Mouse (Mus musculus) layer of hippocampus, postnatal 36 days (tissue): ENCODE results near the gene Stn1. TPM values are rescaled to one million over a fixed set of nuclear protein-coding genes. Genes with fewer than 3 reads are reported as not detected.
A peak's percentile ranks its signal among the peaks of the same experiment; 100 is the strongest.

Experiments
- DNase-seq, 2 experiments: peaks; one replicate each; pipeline ENCODE4 v3.0.0; 2022
- total RNA-seq, 2 experiments: library from RNA; stranded (reverse); gene quantifications; 2 replicates each; pipeline ENCODE4 v1.2.3; 2021

Gene Stn1
- total RNA-seq, 2 experiments from 2014 or later, result 18.7 to 23.0 TPM

- no peak for DNase-seq
These were observed 28.5 kb downstream of the Stn1 start for GRCm38 (mm10) chr19:47508771-47509281.

DNA sequence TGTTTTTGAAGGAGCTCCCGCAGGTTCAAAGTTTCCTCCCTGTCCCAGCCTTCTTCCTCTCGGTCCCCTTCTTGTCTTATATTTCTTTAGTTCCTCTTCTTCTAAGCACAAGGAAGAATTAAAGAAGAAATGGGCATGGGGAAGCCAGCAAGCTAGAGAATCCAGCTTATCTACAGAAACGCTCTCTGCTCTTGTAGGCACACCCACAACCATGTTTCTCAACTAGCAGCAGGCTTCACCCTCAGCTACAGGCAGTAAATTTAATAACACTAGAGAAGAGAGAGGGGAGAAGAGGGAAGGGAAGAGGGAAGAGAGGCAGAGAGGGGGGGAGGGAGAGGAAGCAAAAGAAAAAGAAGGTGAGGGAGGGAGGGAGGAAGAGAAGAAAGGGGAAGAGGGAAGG, 29.1 kb downstream of the Stn1 start:
- DNase-seq, result no peak

- DNase-seq, result peak; percentile 62 to 75
These were observed 29.9 kb downstream of the Stn1 start for GRCm38 (mm10) chr19:47507128-47508121.

GRCm38 (mm10) chr19:47503625-47504024, 33.7 kb downstream of the Stn1 start:
- no peak for DNase-seq

- DNase-seq, result no peak
These were observed 34.7 kb downstream of the Stn1 start for GRCm38 (mm10) chr19:47502563-47502962.

DNA sequence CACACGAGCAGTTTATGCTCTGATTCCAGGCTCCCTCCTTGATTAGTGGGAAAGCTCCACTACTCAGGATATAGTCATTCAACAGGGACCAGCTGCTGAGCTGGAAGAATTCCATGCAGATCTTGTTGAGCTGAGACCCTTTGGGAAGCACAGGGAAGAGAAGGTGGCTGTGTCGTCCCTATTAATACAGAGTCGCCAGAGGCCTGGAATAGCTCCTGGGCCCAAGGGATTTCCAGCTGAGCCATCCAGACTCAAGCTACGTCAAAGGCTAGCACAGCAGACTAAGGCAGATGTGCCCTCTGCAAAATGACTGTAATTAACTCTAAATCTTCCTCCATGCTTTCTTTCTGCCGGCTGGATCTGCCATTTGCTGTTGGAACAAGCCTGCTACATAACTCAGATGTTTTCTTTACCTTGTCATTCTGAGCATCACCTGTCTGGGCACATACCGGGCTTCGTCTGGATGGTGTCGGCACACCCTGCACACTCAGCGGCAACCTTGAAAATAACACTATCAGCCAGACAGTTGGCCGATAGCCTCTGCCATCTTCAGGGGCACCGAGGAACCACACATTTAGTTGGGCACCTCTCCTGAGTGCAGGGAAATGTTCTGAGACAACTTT, 36.8 kb downstream of the Stn1 start:
- DNase-seq, result no peak

DNA sequence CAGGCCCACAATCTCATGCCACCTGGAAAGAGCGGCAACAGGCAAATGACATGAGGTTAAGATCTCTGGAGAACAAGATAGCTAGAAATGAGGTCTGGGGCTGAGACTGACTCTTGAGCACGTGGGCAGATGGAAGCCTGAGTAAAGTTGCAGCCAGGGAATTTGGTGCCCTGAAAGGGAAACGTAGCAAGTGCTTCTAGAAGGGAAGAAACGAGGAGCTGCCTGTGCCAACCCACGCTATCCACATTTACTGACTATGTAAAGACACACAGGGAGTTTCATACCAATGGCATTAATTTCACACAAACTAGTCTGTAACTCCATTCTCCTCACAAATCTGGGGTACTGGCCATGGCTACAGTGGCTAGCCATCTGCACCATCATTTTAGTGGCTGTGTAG, 37.5 kb downstream of the Stn1 start:
- DNase-seq, result no peak

GRCm38 (mm10) chr19:47498942-47499341, 38.4 kb downstream of the Stn1 start:
- no peak for DNase-seq

DNA sequence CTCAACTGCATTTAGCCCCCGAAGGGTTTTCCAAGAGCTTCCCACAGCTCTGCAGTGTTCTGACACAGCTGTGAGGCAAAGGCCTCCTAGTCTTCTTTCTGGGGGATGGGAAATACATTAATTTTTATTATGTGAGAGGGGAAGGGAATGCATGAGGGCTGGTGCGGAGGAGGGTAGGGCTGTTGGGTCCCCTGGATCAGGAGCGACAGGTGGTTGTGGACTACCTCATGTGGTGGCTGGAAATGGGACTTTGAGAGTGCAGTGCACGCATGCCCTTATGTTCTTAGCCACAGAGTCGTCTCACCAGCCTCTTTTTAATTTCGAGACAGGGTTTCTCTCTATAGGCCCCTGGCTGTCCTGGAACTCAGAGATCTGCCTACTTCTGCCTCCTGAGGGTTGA, 39.6 kb downstream of the Stn1 start:
- DNase-seq, result no peak

DNA sequence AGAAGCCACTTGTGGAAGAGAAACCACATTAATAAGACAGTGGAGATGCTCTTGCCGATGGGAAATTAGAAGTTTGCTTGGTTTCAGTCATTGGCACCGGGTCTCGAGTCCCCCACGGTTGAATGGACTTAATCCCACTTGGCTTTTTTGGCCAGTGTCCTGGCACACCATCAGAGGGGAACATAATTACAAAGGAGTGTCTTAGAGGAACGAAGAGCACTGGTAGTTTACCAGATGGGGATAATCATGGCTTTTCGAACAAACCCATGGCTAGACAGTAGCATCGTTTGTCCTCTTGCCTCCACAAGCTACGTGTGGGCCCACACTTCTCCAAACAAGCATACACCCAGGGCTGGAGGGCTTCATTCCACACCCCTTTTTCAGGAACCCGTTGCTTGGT, 40.0 kb downstream of the Stn1 start:
- DNase-seq, result no peak

GRCm38 (mm10) chr19:47493017-47493997, 44.0 kb downstream of the Stn1 start:
- no peak for DNase-seq

- no peak for DNase-seq
These were observed 44.9 kb downstream of the Stn1 start for GRCm38 (mm10) chr19:47492422-47492821.

DNA sequence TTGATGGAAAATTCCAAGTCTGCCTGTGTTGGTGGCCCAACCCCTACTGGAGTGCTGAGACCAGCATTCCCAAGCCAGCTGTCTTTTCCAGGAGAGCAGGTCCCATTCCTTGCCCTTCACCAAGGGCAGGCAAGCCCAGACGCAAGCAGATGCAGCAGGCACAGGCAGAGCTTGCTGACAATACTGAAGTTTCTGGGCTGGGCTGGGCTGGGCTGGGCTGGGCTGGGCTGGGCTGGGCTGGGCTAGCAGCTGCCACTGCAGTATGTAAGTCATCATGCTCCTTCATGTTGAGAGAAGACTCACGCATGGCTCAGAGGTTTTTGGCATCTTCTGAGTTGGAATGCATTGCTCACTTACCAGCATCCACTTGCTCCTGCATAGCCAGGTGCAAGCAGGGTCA, 45.5 kb downstream of the Stn1 start:
- DNase-seq, result no peak

GRCm38 (mm10) chr19:47489233-47489632, 48.1 kb downstream of the Stn1 start:
- no peak for DNase-seq

DNA sequence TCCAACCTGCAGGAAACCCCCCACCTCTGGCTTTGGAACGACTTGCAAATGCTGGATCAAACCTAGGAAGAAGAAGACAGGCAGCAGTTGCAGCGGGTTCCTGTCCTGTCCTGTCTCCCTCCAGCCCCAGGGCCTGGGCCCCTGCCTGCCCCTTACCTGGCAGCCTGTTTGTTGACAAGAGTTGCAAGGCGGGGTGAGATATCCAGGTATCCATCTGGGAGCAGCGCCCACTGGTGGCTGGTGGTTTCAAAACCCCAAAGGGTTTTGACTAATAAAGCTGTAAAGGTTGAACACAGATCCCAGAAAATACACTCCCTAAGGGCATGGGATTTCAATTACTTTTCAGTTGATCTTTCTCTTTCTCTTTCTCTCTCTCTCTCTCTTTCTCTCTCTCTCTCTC, 49.1 kb downstream of the Stn1 start:
- DNase-seq, result no peak

- DNase-seq, result no peak
These were observed 49.7 kb downstream of the Stn1 start for GRCm38 (mm10) chr19:47487572-47487971.

DNA sequence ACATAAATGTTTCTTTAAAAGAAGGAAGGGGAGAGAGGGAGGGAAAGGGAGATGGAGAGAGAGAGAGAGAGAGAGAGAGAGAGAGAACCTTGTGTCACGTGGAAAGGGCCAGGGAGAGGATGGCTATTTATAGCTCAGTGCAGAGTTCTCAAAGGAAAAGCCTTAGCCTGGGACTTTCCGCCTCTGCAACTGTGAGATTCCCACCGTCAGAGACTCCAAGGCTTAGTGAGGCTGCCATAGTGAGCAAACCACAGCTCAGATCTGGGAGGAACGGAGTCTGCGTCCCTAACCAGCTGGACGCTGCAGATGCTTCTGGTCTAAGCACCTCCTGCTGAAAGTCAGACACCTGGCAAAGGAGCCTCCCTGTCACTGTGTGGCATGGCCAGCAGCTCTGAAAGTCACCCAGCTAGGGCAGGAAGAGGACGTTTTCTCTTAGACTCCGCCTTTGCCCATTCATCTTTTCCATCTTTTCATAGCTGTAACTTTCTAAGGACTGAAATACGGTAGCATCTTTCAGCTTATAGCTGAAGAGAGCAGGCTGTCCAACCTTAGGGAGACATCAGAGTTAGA, 51.2 kb downstream of the Stn1 start:
- DNase-seq, result no peak

DNA sequence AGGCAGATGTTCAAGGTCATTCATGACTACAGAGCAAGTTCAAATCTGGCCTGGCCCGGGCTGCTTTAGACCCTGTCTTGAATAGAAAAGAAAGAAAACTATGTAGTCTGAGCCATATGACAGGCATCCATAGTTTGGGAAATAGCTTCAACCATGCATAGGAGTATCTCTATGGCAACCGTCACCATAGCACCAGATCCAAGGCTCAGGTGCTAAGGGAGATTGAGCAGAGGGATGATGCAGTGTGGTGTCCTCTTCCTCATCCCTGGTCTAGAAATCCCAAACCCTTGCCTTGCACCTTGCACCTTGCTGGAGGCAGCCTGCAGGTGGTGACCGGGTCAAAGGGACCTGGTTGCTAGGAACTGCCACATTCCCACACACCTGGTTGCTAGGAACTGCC, 53.2 kb downstream of the Stn1 start:
- no peak for DNase-seq

- DNase-seq, result no peak
These were observed 54.0 kb downstream of the Stn1 start for GRCm38 (mm10) chr19:47483346-47483745.

- no peak for DNase-seq
These were observed 63.9 kb downstream of the Stn1 start for GRCm38 (mm10) chr19:47473453-47473852.

DNA sequence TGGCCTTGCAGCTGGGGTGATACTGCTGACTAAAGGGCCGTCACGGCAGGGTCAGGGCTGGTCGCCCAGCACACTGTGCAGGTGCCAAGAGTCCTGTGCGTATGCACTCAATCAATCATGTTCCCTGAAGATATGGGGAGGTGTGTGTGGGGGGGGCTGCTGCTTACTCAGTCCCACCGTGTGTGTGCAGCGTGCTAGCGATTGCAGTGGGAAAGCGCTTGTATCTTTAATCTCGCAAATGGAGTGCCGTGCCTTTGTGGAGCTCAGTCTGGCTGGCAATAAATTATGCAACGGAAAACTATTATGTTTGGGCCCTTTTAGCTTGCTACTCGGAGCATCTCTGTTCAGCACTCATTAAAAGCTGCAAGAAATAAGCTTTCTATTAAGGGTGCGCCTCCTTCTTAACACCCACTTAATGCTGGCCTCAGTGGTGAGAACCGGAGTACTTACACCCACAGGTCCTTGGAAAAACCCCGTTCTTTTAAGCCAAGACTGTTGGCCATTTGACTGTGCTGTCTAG, 64.4 kb downstream of the Stn1 start:
- DNase-seq, result no peak

DNA sequence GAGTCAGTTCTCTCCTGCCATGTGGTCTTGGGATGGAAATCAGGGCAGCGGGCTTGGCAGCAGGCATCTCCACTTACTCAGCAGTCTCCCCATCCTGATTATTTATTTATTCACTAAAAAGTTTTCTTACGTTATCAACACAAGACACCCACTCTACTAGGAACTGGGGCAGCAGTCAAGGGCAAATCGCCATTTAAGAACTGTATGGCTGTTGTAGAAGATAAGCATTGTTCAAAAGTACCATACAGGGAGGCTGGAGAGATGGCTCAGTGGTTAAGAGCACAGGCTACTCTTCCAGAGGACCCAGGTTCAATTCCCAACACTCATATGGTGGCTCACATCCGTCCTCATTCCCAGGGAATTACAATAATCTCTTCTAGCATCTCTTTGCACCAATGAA, 65.5 kb downstream of the Stn1 start:
- no peak for DNase-seq
